Mouse (Mus musculus) G1E (cell line): Measurements from ENCODE around the gene Inpp5a. TPM values are rescaled to one million over a fixed set of nuclear protein-coding genes. Genes with fewer than 3 reads are reported as not detected.

ENCODE experiments used
- ATAC-seq: 2 replicates; pipeline ENCODE4 v1.8.0; 2016; ENCODE audit warnings: mild to moderate bottlenecking; ENCODE audit not compliant: insufficient number of reproducible peaks, poor library complexity, low FRiP score, severe bottlenecking; ENCODE audit errors: extremely low read depth
- DNase-seq: peaks from one replicate; pipeline ENCODE4 v3.0.0; 2012; ENCODE audit warnings: low spot score
- H3K27me3 ChIP-seq: 2 replicates; pipeline ENCODE4 v1.6.1; 2012; ENCODE audit warnings: mild to moderate bottlenecking, low read length, inconsistent platforms; ENCODE audit not compliant: insufficient read depth
- H3K36me3 ChIP-seq: replicated peaks from 2 replicates; pipeline ENCODE3; 2012; ENCODE audit warnings: mild to moderate bottlenecking, inconsistent platforms
- H3K4me1 ChIP-seq: 2 replicates; pipeline ENCODE4 v1.6.1; 2012; ENCODE audit warnings: low read depth, low read length, inconsistent platforms, mixed read lengths; ENCODE audit not compliant: insufficient read depth
- H3K4me3 ChIP-seq: 2 replicates; pipeline ENCODE4 v1.5.1; 2012; ENCODE audit warnings: low read depth, mild to moderate bottlenecking, inconsistent platforms, low read length, moderate library complexity, mixed read lengths
- H3K9me3 ChIP-seq: replicated peaks from 2 replicates; pipeline ENCODE4 v1.6.1; 2012; ENCODE audit warnings: inconsistent platforms
- CTCF ChIP-seq: IDR thresholded peaks from 2 replicates; pipeline ENCODE4 v1.5.1; 2012; ENCODE audit warnings: low read depth, low read length, inconsistent platforms, mixed read lengths
- GATA1 ChIP-seq: IDR thresholded peaks from 2 replicates; pipeline ENCODE4 v1.6.1; 2012; ENCODE audit warnings: borderline replicate concordance, low read length, inconsistent platforms, mixed read lengths
- GATA2 ChIP-seq: IDR thresholded peaks from 2 replicates; pipeline ENCODE4 v1.6.1; 2012; ENCODE audit warnings: low read depth, low read length, inconsistent platforms, borderline replicate concordance
- POLR2AphosphoS5 ChIP-seq: IDR thresholded peaks from 2 replicates; pipeline ENCODE4 v1.6.1; 2012; ENCODE audit warnings: low read depth, low read length, inconsistent platforms; ENCODE audit not compliant: insufficient replicate concordance
- TAL1 ChIP-seq: conservative IDR thresholded peaks from 2 replicates; pipeline ENCODE4 v1.6.1; 2012; ENCODE audit warnings: low read depth, low read length, inconsistent platforms, mixed read lengths
- polyA plus RNA-seq: library from polyadenylated mRNA; stranded (reverse); fragments of >175 nt; gene quantifications from 2 replicates; pipeline ENCODE4 v1.2.3, GENCODE M21; 2012
- total RNA-seq, 2 experiments: library from RNA; stranded (forward) in 1 of 2; stranded (reverse) in 1 of 2; fragments of 200-1000 nt in 1 of 2; fragments of >200 nt in 1 of 2; fragmentation: Nextera tagmentation in 1 of 2; gene quantifications; 2 replicates each; pipeline ENCODE4 v1.2.3; 2014 to 2017

The Inpp5a gene
- total and polyA plus RNA-seq, 3 experiments, result 1.2 to 5.6 (median 2.5) TPM

DNA sequence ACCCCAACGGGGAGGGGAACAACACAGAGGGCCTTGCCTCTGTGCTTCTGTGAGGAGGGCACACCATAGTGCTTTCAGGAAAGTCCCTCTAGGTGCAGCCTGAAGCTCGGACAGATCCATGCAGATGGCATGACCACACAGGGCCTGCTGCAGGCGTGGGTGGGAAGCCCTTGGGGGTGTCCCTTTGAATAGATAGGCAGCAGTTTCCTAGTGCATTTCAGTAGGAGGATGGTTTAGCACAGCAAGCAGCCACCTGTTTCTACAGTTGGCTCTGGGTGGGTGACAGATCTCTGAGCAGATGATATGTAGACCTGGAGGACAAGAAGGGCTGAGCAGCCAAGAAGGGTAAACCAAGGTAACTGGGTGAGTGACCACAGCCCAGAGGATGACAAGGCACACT lies 65.4 kb downstream of the Inpp5a start:
- H3K4me3 ChIP-seq, result no peak overlapping the region
- DNase-seq, result no peak
- no peak for ATAC-seq
- H3K9me3 ChIP-seq, result peaks cover 54% of the 10 kb centered on the region
- H3K36me3 ChIP-seq, result no peaks in the 10 kb centered on the region
- no peak for TF ChIP-seq POLR2AphosphoS5
- H3K27me3 ChIP-seq, result no peaks in the 10 kb centered on the region; the same call in 1 of the 2 replicates
- H3K4me1 ChIP-seq, result no peaks in the 10 kb centered on the region

DNA sequence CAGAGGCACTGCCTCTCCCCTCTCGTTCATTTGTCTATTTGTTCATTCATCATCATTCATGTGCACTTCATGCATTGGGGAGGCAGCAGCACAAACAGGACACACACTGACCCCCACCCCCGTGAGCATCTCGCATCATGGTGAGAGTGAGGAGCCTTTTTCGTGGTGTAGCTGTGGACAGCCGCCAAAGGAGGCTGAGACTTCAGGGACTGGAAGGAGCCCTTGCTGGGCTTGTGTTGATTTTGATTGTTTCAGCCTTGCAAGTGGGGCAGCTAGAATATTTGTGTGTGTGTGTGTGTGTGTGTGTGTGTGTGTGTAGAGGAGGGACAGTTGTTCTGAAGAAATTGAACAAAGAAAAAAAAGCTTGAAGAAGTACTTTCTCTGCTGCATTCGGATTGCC lies 67.8 kb downstream of the Inpp5a start:
- Histone ChIP-seq H3K4me3 (no peak overlapping the region), H3K9me3 (peaks cover 35% of the 10 kb centered on the region), H3K36me3 (no peaks in the 10 kb centered on the region), H3K4me1 (no peaks in the 10 kb centered on the region), H3K27me3 (no peaks in the 10 kb centered on the region)
- ATAC-seq (no peak), DNase-seq (no peak)
- TF ChIP-seq CTCF (no peak), GATA2 (no peak), POLR2AphosphoS5 (no peak), TAL1 (no peak), GATA1 (no peak)

DNA sequence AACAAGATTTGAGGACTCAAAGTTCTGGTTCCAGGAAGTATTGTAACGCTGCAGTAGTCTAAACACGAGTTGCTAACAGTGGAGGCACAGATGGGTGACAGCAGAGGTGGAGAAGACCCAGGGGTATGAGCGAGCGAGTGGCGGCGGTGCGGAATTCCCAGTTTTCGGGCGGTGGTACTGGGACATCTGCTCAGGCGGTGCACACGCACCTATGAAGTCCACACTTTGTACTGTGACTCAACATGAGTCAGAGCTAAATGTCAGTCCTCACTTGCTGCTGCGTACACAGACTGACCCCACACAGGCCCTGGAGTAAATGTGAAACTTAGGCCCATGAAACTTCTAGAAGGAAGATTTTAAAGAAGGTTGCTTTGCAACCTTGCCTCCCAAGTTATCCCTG lies 72.4 kb downstream of the Inpp5a start:
- TF ChIP-seq GATA2 (no peak), POLR2AphosphoS5 (no peak), CTCF (no peak), GATA1 (no peak), TAL1 (no peak)
- H3K9me3 ChIP-seq, result peaks cover 29% of the 10 kb centered on the region
- DNase-seq, result no peak
- no peak for ATAC-seq
- no peaks in the 10 kb centered on the region for H3K4me1 ChIP-seq
- H3K27me3 ChIP-seq, result no peaks in the 10 kb centered on the region
- H3K36me3 ChIP-seq, result no peaks in the 10 kb centered on the region
- H3K4me3 ChIP-seq, result no peak overlapping the region

DNA sequence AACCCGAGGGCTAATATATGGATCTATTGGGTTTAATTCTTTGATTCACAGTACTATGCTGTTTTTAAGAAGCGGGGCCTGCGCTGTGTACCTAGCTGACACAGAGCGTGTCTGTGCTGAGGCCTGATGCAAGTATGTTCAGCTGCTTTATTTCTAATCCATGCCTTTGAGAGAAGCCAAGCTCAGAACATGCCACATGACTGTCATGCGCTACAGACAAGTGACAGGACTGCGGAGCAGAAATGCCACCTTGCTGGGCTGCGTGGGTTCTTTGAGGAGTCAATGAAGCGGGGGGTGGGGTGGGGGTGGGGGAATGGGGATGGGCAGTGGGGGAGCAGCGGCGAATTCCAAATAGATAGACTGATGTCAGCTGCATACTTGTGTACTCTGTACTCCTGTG lies 73.2 kb downstream of the Inpp5a start:
- DNase-seq, result no peak
- TF ChIP-seq TAL1 (no peak), GATA2 (no peak), CTCF (no peak), POLR2AphosphoS5 (no peak), GATA1 (no peak)

DNA sequence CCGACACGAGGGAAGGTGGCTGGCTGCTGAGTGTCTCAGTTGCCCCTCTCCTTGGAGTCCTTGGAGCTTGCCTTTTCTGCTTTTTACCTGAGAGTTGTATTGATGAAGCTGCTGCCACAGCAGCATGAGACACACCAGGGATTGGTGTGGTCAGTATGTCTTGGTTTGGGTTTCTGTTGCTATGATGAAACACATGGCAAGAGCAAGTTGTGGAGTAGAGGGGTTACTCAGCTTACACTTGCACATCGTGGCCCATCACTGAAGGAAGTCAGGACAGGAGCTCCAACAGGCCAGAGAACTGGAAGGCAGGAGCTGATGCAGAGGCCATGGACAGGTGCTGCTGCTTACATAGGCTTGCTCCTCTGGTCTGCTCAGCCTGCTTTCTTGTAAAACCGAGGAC lies 76.6 kb downstream of the Inpp5a start:
- no peaks in the 10 kb centered on the region for H3K27me3 ChIP-seq
- ATAC-seq (no peak), DNase-seq (no peak)
- no peaks in the 10 kb centered on the region for H3K36me3 ChIP-seq
- no peak overlapping the region for H3K4me3 ChIP-seq
- TF ChIP-seq GATA2, result no peak
- no peak for TF ChIP-seq POLR2AphosphoS5
- TF ChIP-seq CTCF, result no peak
- TF ChIP-seq GATA1, result no peak
- no peak for TF ChIP-seq TAL1
- H3K4me1 ChIP-seq, result no peaks in the 10 kb centered on the region
- H3K9me3 ChIP-seq, result peaks cover 48% of the 10 kb centered on the region

More for the DNA sequence above, 73.2 kb downstream of the Inpp5a start:
- Histone ChIP-seq H3K9me3 (peaks cover 32% of the 10 kb centered on the region), H3K4me3 (no peak overlapping the region), H3K27me3 (no peaks in the 10 kb centered on the region), H3K4me1 (no peaks in the 10 kb centered on the region), H3K36me3 (no peaks in the 10 kb centered on the region)
- ATAC-seq, result no peak

DNA sequence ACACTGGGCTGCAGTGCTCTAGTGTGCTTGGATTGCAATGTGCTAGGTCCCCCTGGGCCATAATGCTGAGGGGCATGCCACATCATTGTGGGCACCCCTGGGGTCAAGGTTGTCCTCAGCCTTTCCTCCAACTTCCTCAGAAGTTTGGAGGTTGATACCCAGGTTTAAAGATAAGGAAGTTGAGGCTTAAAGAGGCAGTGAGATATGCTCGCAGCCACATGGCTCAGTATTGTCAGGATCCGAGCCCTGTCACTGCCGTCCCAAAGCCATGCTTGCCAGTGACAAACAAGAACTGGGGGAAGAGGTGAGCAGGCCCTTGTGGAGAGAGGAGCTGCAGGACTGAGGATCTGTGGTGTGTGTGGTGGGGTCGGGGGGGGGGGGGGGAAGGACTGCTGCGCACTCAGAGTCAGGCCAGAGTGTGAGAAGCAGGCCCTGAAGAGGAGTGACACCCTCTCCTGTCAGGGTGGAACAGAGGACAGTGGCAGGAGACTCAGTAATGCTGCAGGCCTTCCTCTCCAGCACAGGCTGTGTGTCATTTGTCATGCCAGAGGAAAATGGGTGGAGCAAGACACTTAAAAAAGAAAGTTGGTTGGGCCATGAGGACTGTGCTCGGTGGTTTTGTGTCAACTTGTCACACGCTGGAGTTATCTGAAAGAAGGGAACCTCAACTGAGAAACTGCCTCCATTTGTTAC lies 77.7 kb downstream of the Inpp5a start:
- Histone ChIP-seq H3K4me1 (no peaks in the 10 kb centered on the region), H3K9me3 (peaks cover 51% of the 10 kb centered on the region), H3K27me3 (no peaks in the 10 kb centered on the region), H3K36me3 (no peaks in the 10 kb centered on the region), H3K4me3 (no peak overlapping the region)
- DNase-seq, result no peak
- no peak for ATAC-seq
- TF ChIP-seq CTCF (no peak), GATA2 (no peak), GATA1 (no peak), POLR2AphosphoS5 (no peak), TAL1 (no peak)

DNA sequence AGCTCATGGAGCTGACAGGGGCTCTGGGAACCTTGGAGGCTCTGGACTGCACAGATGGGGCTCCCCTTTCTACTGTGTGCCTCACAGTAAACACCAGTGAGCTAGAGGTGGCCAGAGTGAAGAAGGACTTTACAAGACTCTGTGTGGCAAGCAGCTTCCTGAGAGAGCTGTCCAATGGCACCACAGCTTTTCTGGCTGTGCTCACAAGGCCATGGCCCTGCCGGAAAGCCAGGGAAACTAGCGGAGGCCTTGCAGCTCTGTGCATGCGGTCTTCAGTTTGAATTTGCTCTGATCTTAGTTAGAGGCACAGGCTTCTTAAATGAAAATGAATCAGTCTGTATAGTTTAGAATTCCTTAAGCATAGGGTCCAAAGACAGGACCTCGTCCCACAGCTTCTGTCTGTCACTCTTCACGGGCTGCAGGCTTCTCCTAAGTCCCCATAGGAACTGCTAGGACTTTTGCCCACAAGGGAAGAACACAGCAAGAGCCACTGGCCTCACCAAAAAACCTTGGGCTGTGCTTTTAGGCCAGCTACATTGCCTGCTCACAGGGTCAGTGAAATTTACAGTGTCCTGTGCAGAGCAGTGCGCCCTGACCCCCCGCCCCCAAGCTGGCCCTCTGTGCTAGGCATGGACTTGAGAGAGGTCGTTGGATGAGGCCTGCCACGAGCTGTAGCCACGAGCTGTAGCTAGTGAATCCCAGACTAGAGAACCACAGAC lies 78.4 kb downstream of the Inpp5a start:
- DNase-seq (no peak), ATAC-seq (no peak)
- no peaks in the 10 kb centered on the region for H3K4me1 ChIP-seq
- H3K9me3 ChIP-seq, result peaks cover 51% of the 10 kb centered on the region
- no peaks in the 10 kb centered on the region for H3K36me3 ChIP-seq
- no peak for TF ChIP-seq CTCF
- no peak for TF ChIP-seq GATA1
- TF ChIP-seq TAL1, result no peak
- TF ChIP-seq GATA2, result no peak
- TF ChIP-seq POLR2AphosphoS5, result no peak
- H3K4me3 ChIP-seq, result no peak overlapping the region
- no peaks in the 10 kb centered on the region for H3K27me3 ChIP-seq
